Comparison of ENCODE assay signal across 8 mouse cellular contexts in genomic region chr2:131170936-131171335, GRCm38 (mm10). TPM values are rescaled to one million over a fixed set of nuclear protein-coding genes. Genes with fewer than 3 reads are reported as not detected.
DNase-seq lines count a peak whose midpoint lies in the region; ATAC-seq and TF ChIP-seq lines count a peak whose summit lies in the region.

No protein-coding gene starts in this region.

- H3K27me3 ChIP-seq in heart, embryonic 13.5 days (replicated peaks) = peaks cover 56% of the 10 kb centered on the region
- H3K27me3 ChIP-seq in lung, postnatal 0 days (replicated peaks; ENCODE audit: insufficient read depth, low read length) = 0 out of 2 replicates have a peak, but pooled peaks cover 5% of the 10 kb centered on the region
- H3K27me3 ChIP-seq in intestine, embryonic 14.5 days (replicated peaks; ENCODE audit: control insufficient read depth, insufficient read depth, low read length) = peaks cover 38% of the 10 kb centered on the region
- peaks cover 33% of the 10 kb centered on the region for H3K27me3 ChIP-seq in neural tube, embryonic 15.5 days (replicated peaks)

- no peak for ATAC-seq in heart, embryonic 13.5 days (ENCODE audit: extremely low read depth, insufficient number of reproducible peaks, low FRiP score, low TSS enrichment)
- no peak for ATAC-seq in lung, postnatal 0 days
- no peak for ATAC-seq in intestine, embryonic 14.5 days (replicated peaks; ENCODE audit: low FRiP score, low TSS enrichment, low read depth)
- no peak for ATAC-seq in neural tube, embryonic 15.5 days (ENCODE audit: low FRiP score)

- H3K4me1 ChIP-seq in heart, embryonic 13.5 days = peaks cover 29% of the 10 kb centered on the region
- peaks cover 5% of the 10 kb centered on the region; the same call in 1 of the 2 replicates for H3K4me1 ChIP-seq in lung, postnatal 0 days (ENCODE audit: insufficient read depth, low read depth, low read length)
- peaks cover 10% of the 10 kb centered on the region for H3K4me1 ChIP-seq in intestine, embryonic 14.5 days (replicated peaks; ENCODE audit: control insufficient read depth, insufficient read depth, low read length)
- peaks cover 36% of the 10 kb centered on the region for H3K4me1 ChIP-seq in neural tube, embryonic 15.5 days

- TF ChIP-seq CTCF in lung, postnatal 0 days (IDR thresholded peaks at IDR 0.05) = no peak

- H3K9me3 ChIP-seq in heart, embryonic 13.5 days = no peaks in the 10 kb centered on the region
- H3K9me3 ChIP-seq in lung, postnatal 0 days (ENCODE audit: low read length) = no peaks in the 10 kb centered on the region
- no peaks in the 10 kb centered on the region for H3K9me3 ChIP-seq in intestine, embryonic 14.5 days (ENCODE audit: control insufficient read depth, low read length)
- no peaks in the 10 kb centered on the region for H3K9me3 ChIP-seq in neural tube, embryonic 15.5 days (replicated peaks)

- peak overlapping the region; percentile 69; the same call in 1 of the 2 replicates for H3K9ac ChIP-seq in heart, embryonic 13.5 days
- no peak overlapping the region for H3K9ac ChIP-seq in lung, postnatal 0 days (replicated peaks; ENCODE audit: low read depth)
- H3K9ac ChIP-seq in intestine, embryonic 14.5 days (ENCODE audit: low read length) = no peak overlapping the region
- H3K9ac ChIP-seq in neural tube, embryonic 15.5 days (replicated peaks) = no peak overlapping the region

- no peak overlapping the region for H3K27ac ChIP-seq in heart, embryonic 13.5 days (replicated peaks)
- no peak overlapping the region for H3K27ac ChIP-seq in lung, postnatal 0 days (ENCODE audit: low read length)
- no peak overlapping the region for H3K27ac ChIP-seq in intestine, embryonic 14.5 days (ENCODE audit: low read depth)
- H3K27ac ChIP-seq in neural tube, embryonic 15.5 days (replicated peaks) = no peak overlapping the region

- DNase-seq in heart, adult 8-10 months (ENCODE audit: low spot score) = no peak
- no peak for DNase-seq in lung, postnatal 0 days (ENCODE audit: low spot score)
- no peak for DNase-seq in lung, postnatal 14 days
- no peak for DNase-seq in intestine, embryonic 14.5 days (ENCODE audit: low spot score)
- no peak for DNase-seq in retina, embryonic 14.5 days (ENCODE audit: low spot score)
- DNase-seq in frontal cortex, postnatal 10 days (ENCODE audit: low spot score in 2 of 2) = no peak

- WGBS in heart, embryonic 13.5 days = 13% methylated on average over 9 of the region's 9 CpGs
- WGBS in lung, postnatal 0 days = 34% methylated on average over 9 of the region's 9 CpGs
- WGBS in intestine, embryonic 14.5 days = 25% methylated on average over 9 of the region's 9 CpGs
- 22% methylated on average over 9 of the region's 9 CpGs for WGBS in neural tube, embryonic 15.5 days

- peaks cover 3% of the 10 kb centered on the region for H3K36me3 ChIP-seq in heart, embryonic 13.5 days
- 0 out of 2 replicates have a peak, but pooled peaks cover 3% of the 10 kb centered on the region for H3K36me3 ChIP-seq in lung, postnatal 0 days (ENCODE audit: insufficient read depth, low read length)
- no peaks in the 10 kb centered on the region for H3K36me3 ChIP-seq in intestine, embryonic 14.5 days (ENCODE audit: control insufficient read depth, insufficient read depth, low read length)
- H3K36me3 ChIP-seq in neural tube, embryonic 15.5 days = no peaks in the 10 kb centered on the region; the same call in 1 of the 2 replicates

- peak overlapping the region; percentile 65 for H3K4me2 ChIP-seq in heart, embryonic 13.5 days
- peak overlapping the region; percentile 34; the same call in 1 of the 2 replicates for H3K4me2 ChIP-seq in lung, postnatal 0 days (replicated peaks; ENCODE audit: low read depth, low read length)
- H3K4me2 ChIP-seq in intestine, embryonic 14.5 days (ENCODE audit: low read length) = peak overlapping the region; percentile 41
- H3K4me2 ChIP-seq in neural tube, embryonic 15.5 days = peak overlapping the region; percentile 48; the same call in 1 of the 2 replicates

- no peak for TF ChIP-seq EP300 in lung, postnatal 0 days (IDR thresholded peaks at IDR 0.05)

- peak overlapping the region; percentile 40 for H3K4me3 ChIP-seq in heart, embryonic 13.5 days
- no peak overlapping the region for H3K4me3 ChIP-seq in lung, postnatal 0 days (ENCODE audit: low read depth, low read length)
- H3K4me3 ChIP-seq in intestine, embryonic 14.5 days (ENCODE audit: low read depth, low read length) = 0 out of 2 replicates have a peak overlapping the region, but pooled peaks have one; percentile 12
- peak overlapping the region; percentile 14; the same call in 1 of the 2 replicates for H3K4me3 ChIP-seq in neural tube, embryonic 15.5 days (replicated peaks)

RNA-seq across cellular contexts. Expression of gene Cenpb, which starts 8.9 kb away (rescaled TPM):
- polyA plus RNA-seq in heart, embryonic 13.5 days (2015; fragmentation: Nextera tagmentation; extraction: Ambion mirVana) = 6.8 and 7.0 TPM in 2 replicates
- 10 to 100 TPM; 89.5 to 93.4 (median 90.3) TPM for total RNA-seq in heart, adult 8-10 months (2022)
- 13.2 and 14.9 TPM in 2 replicates for polyA plus RNA-seq in lung, postnatal 0 days (2015; fragmentation: Nextera tagmentation; extraction: Ambion mirVana)
- polyA plus RNA-seq in intestine, embryonic 14.5 days (2014; fragmentation: Nextera tagmentation; extraction: Ambion mirVana) = 8.8 and 9.5 TPM in 2 replicates
- polyA plus RNA-seq in neural tube, embryonic 15.5 days (2015; fragmentation: Nextera tagmentation; extraction: Ambion mirVana) = 11.5 and 12.6 TPM in 2 replicates

RNA-seq across cellular contexts. Expression of gene 1700037H04Rik, which starts 11.1 kb away (rescaled TPM):
- polyA plus RNA-seq in heart, embryonic 13.5 days (2015; fragmentation: Nextera tagmentation; extraction: Ambion mirVana) = 69.0 and 71.4 TPM in 2 replicates
- total RNA-seq in heart, adult 8-10 months (2022) = 10 to 100 TPM in 3 of 4 experiments, 1 to 10 TPM in 1; 9.7 to 12.1 (median 10.5) TPM
- 28.3 and 32.8 TPM in 2 replicates for polyA plus RNA-seq in lung, postnatal 0 days (2015; fragmentation: Nextera tagmentation; extraction: Ambion mirVana)
- polyA plus RNA-seq in intestine, embryonic 14.5 days (2014; fragmentation: Nextera tagmentation; extraction: Ambion mirVana) = 91.4 and 93.1 TPM in 2 replicates
- polyA plus RNA-seq in neural tube, embryonic 15.5 days (2015; fragmentation: Nextera tagmentation; extraction: Ambion mirVana) = 79.1 and 83.2 TPM in 2 replicates

RNA-seq across cellular contexts. Expression of gene Cdc25b, which starts 15.8 kb away (rescaled TPM):
- 36.6 and 41.2 TPM in 2 replicates for polyA plus RNA-seq in heart, embryonic 13.5 days (2015; fragmentation: Nextera tagmentation; extraction: Ambion mirVana)
- total RNA-seq in heart, adult 8-10 months (2022) = 1 to 10 TPM; 4.3 to 4.9 (median 4.5) TPM
- polyA plus RNA-seq in lung, postnatal 0 days (2015; fragmentation: Nextera tagmentation; extraction: Ambion mirVana) = 36.5 and 38.7 TPM in 2 replicates
- 51.8 and 61.0 TPM in 2 replicates for polyA plus RNA-seq in intestine, embryonic 14.5 days (2014; fragmentation: Nextera tagmentation; extraction: Ambion mirVana)
- polyA plus RNA-seq in neural tube, embryonic 15.5 days (2015; fragmentation: Nextera tagmentation; extraction: Ambion mirVana) = 21.0 and 31.3 TPM in 2 replicates

RNA-seq across cellular contexts. Expression of gene Spef1, which starts 16.1 kb away (rescaled TPM):
- 1.3 and 1.5 TPM in 2 replicates for polyA plus RNA-seq in heart, embryonic 13.5 days (2015; fragmentation: Nextera tagmentation; extraction: Ambion mirVana)
- total RNA-seq in heart, adult 8-10 months (2022) = 1 to 10 TPM; 4.4 to 6.2 (median 4.9) TPM
- 12.2 TPM in 2 replicates for polyA plus RNA-seq in lung, postnatal 0 days (2015; fragmentation: Nextera tagmentation; extraction: Ambion mirVana)
- 5.8 and 6.4 TPM in 2 replicates for polyA plus RNA-seq in intestine, embryonic 14.5 days (2014; fragmentation: Nextera tagmentation; extraction: Ambion mirVana)
- 7.6 and 8.0 TPM in 2 replicates for polyA plus RNA-seq in neural tube, embryonic 15.5 days (2015; fragmentation: Nextera tagmentation; extraction: Ambion mirVana)

RNA-seq across cellular contexts. Expression of gene Ap5s1, which starts 35.9 kb away (rescaled TPM):
- 32.0 and 35.2 TPM in 2 replicates for polyA plus RNA-seq in heart, embryonic 13.5 days (2015; fragmentation: Nextera tagmentation; extraction: Ambion mirVana)
- 10 to 100 TPM; 31.8 to 42.6 (median 37.9) TPM for total RNA-seq in heart, adult 8-10 months (2022)
- 27.9 and 28.0 TPM in 2 replicates for polyA plus RNA-seq in lung, postnatal 0 days (2015; fragmentation: Nextera tagmentation; extraction: Ambion mirVana)
- polyA plus RNA-seq in intestine, embryonic 14.5 days (2014; fragmentation: Nextera tagmentation; extraction: Ambion mirVana) = 23.4 and 23.8 TPM in 2 replicates
- 33.6 and 35.2 TPM in 2 replicates for polyA plus RNA-seq in neural tube, embryonic 15.5 days (2015; fragmentation: Nextera tagmentation; extraction: Ambion mirVana)
